Mouse (Mus musculus): Measurements from ENCODE around the gene Ctcfl. TPM values are rescaled to one million over a fixed set of nuclear protein-coding genes. Genes with fewer than 3 reads are reported as not detected.

Ctcfl gene
- polyA plus RNA-seq, 1 experiment from 2014 or later = 0.08 TPM

DNA sequence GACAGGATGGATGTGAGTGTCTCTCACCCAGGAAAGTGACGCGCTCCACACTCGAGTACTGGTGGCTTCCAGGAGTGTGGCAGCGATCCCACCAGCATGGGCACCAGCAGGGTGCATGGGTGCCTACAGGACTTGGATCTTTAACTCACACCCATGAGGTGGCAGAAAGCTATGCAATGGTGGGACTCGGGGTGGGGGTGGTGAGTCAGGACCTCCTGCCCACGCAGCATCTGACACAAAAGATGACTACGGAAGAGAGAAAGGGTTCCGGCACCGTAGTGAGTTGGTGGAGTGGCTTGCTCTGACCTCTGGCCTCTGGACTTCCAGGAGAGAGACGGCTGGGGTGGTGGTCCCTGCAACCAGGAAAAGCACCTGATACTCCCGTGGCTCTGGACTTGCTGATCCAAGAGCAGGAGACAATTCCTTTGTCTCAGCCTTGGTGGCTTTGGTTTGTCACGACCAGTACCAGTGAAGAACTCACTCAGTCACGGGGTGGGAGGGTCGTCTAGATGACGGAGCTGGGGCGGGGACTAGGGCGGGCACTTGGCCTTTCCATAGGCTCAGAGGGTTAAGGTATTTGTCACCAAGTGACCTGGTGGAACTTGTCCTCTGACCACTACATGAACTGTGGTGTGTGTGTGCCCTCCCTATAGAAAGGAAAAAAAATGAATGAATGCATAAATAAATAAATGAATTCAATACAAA is 71.1 kb downstream of the Ctcfl start:
- Histone ChIP-seq H3K9ac (ENCODE audit: low read depth, low read length) (no peak overlapping the region), H3K4me1 (ENCODE audit: control insufficient read depth, insufficient read depth, low read depth, low read length) (no peaks in the 10 kb centered on the region), H3K9me3 (ENCODE audit: control insufficient read depth, low read length) (no peaks in the 10 kb centered on the region), H3K36me3 (ENCODE audit: control insufficient read depth, insufficient read depth, low read length) (no peaks in the 10 kb centered on the region), H3K4me2 (ENCODE audit: low read length) (no peak overlapping the region), H3K27me3 (replicated peaks; ENCODE audit: control insufficient read depth, insufficient read depth, low read length) (no peaks in the 10 kb centered on the region), H3K4me3 (ENCODE audit: low read length) (no peak overlapping the region), H3K27ac (ENCODE audit: low read depth, low read length) (no peak overlapping the region)
- WGBS = 48% methylated on average over 17 of the region's 17 CpGs
- no peak for ATAC-seq

DNA sequence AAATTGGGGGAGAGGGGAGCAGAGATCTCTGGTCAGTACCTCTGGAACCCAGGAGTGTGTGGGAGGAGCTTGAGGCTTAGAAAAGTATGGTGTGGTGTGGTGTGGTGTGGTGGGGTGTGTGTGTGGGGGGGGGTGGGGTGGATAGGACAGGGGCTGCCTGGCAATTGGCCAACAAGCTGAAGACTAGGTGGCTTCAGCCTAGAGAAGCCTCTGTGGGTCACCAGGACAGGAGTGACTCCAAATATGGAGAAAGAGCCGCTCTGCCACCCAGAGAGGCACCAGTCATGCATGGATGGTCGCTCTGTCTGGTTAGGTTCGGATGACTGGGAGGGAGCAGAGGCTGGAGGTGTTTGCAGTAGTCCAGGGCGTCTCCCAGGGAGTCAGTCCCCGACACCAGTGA is 71.9 kb downstream of the Ctcfl start:
- no peak for ATAC-seq
- 47% methylated on average over 5 of the region's 5 CpGs for WGBS

DNA sequence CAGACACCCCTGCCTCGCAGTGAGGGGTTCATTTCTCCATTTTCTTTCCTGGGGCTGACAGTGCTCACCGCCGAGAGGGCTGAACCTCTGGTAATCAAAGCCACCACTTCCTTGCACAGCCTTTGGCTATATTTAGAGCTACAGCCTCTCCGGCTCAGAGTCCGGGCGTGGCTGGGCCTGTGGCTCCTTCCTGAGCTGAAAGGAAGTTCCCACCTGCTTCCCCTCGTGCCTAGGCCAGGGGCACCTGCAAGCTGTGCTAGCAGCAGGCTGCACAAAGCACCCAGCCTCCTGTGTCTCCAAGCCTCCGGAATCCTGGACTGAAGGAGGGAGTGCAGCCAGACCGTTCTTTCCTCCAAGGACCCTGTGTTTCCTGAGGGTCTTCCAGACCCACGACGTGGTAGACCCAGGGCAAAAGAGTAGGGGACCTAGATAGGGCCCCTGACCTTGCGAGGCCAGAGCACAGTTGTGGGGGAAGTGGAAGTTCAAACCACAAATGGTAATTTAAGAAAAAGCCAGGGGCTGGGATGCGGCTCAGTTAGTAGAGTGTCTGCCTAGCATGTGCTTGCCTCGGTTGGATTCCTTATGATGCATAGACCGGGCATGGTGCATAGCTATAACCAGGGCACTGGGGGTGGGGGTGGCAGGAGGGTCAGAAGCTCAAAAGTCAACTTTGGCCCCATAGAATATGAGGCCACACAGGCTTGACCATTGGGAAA is 72.6 kb downstream of the Ctcfl start:
- no peak overlapping the region for H3K27ac ChIP-seq (ENCODE audit: low read depth, low read length)
- no peaks in the 10 kb centered on the region for H3K27me3 ChIP-seq (replicated peaks; ENCODE audit: control insufficient read depth, insufficient read depth, low read length)
- H3K4me1 ChIP-seq (ENCODE audit: control insufficient read depth, insufficient read depth, low read depth, low read length) = no peaks in the 10 kb centered on the region; the same call in 1 of the 2 replicates
- H3K4me3 ChIP-seq (ENCODE audit: low read length) = no peak overlapping the region
- H3K36me3 ChIP-seq (ENCODE audit: control insufficient read depth, insufficient read depth, low read length) = no peaks in the 10 kb centered on the region
- H3K4me2 ChIP-seq (ENCODE audit: low read length) = no peak overlapping the region
- no peak for ATAC-seq
- H3K9ac ChIP-seq (ENCODE audit: low read depth, low read length) = no peak overlapping the region
- 75% methylated on average over 15 of the region's 15 CpGs for WGBS
- H3K9me3 ChIP-seq (ENCODE audit: control insufficient read depth, low read length) = no peaks in the 10 kb centered on the region

More for the DNA sequence above, 71.9 kb downstream of the Ctcfl start:
- no peaks in the 10 kb centered on the region for H3K9me3 ChIP-seq (ENCODE audit: control insufficient read depth, low read length)
- no peaks in the 10 kb centered on the region for H3K36me3 ChIP-seq (ENCODE audit: control insufficient read depth, insufficient read depth, low read length)
- H3K4me2 ChIP-seq (ENCODE audit: low read length) = no peak overlapping the region
- no peaks in the 10 kb centered on the region for H3K27me3 ChIP-seq (replicated peaks; ENCODE audit: control insufficient read depth, insufficient read depth, low read length)
- no peak overlapping the region for H3K9ac ChIP-seq (ENCODE audit: low read depth, low read length)
- no peak overlapping the region for H3K27ac ChIP-seq (ENCODE audit: low read depth, low read length)
- no peak overlapping the region for H3K4me3 ChIP-seq (ENCODE audit: low read length)
- no peaks in the 10 kb centered on the region; the same call in 1 of the 2 replicates for H3K4me1 ChIP-seq (ENCODE audit: control insufficient read depth, insufficient read depth, low read depth, low read length)

DNA sequence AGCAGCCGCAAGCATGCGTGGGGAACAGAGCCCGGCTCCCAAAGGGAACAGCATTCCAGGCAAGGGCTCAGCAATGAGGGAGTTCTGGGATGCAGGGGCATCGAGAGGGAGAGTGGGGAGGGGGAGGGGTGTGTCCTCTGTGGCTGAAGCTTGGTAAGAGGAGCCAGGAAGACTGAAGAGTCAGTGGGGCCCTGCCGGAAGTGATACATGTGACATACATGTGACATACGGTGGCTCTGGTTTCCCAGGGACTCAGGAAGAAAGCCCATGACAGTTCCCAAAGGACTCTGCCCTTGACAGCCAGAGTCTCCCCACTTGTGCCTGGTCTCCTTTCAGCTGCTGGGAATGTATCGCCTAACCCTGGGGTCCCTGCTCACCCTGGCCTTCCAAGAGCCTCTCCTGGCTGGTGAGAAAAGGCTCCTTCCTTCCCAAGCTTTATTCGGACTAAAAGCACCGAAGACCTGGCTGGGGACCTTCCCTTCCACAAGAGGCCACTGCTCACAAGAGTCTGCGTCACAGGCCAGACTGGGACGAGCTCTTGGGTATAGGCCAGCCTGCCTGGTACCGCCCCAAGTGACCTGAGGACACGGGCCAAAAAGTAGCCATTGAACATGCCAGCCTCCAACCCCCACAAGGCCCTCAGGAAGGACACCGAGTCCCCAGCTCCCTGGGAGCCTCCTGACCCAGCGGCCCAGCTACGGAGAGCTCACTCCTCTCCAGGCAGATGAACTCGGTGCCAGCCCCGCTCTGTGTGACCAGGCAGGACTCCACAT is 74.9 kb downstream of the Ctcfl start:
- H3K4me1 ChIP-seq (ENCODE audit: control insufficient read depth, insufficient read depth, low read depth, low read length) = no peaks in the 10 kb centered on the region; the same call in 1 of the 2 replicates
- H3K27ac ChIP-seq (ENCODE audit: low read depth, low read length) = no peak overlapping the region
- 81% methylated on average over 18 of the region's 18 CpGs for WGBS
- ATAC-seq = no peak
- no peak overlapping the region for H3K9ac ChIP-seq (ENCODE audit: low read depth, low read length)
- H3K4me2 ChIP-seq (ENCODE audit: low read length) = no peak overlapping the region
- H3K36me3 ChIP-seq (ENCODE audit: control insufficient read depth, insufficient read depth, low read length) = no peaks in the 10 kb centered on the region
- no peaks in the 10 kb centered on the region for H3K9me3 ChIP-seq (ENCODE audit: control insufficient read depth, low read length)
- no peaks in the 10 kb centered on the region for H3K27me3 ChIP-seq (replicated peaks; ENCODE audit: control insufficient read depth, insufficient read depth, low read length)
- no peak overlapping the region for H3K4me3 ChIP-seq (ENCODE audit: low read length)

Other genes with a start within 250 kb of the Ctcfl start
- gene Bmp7, start 179.2 kb downstream of the Ctcfl start, polyA plus RNA-seq (2015; fragmentation: Nextera tagmentation; extraction: Ambion mirVana) = 13.7 and 20.0 TPM in 2 replicates
- gene Spo11, start 141.8 kb downstream of the Ctcfl start, polyA plus RNA-seq (2015; fragmentation: Nextera tagmentation; extraction: Ambion mirVana) = 1.2 and 1.8 TPM in 2 replicates
- gene Rae1, start 119.4 kb downstream of the Ctcfl start, polyA plus RNA-seq (2015; fragmentation: Nextera tagmentation; extraction: Ambion mirVana) = 106 and 116 TPM in 2 replicates
- gene Rbm38, start 99.0 kb downstream of the Ctcfl start, polyA plus RNA-seq (2015; fragmentation: Nextera tagmentation; extraction: Ambion mirVana) = 10.0 and 15.4 TPM in 2 replicates
- gene Pck1, start 33.5 kb upstream of the Ctcfl start, polyA plus RNA-seq (2015; fragmentation: Nextera tagmentation; extraction: Ambion mirVana) = not detected in 2 replicates
- gene Zbp1, start 99.4 kb upstream of the Ctcfl start, polyA plus RNA-seq (2015; fragmentation: Nextera tagmentation; extraction: Ambion mirVana) = 0.20 TPM in 1 of 2 replicates, not detected in the other
- gene Pmepa1, start 157.0 kb upstream of the Ctcfl start, polyA plus RNA-seq (2015; fragmentation: Nextera tagmentation; extraction: Ambion mirVana) = 3.2 and 3.9 TPM in 2 replicates